Mouse (Mus musculus) neutrophil, adult 5-6 weeks (primary cell): ENCODE measurements around the gene Mroh7. TPM values are rescaled to one million over a fixed set of nuclear protein-coding genes. Genes with fewer than 3 reads are reported as not detected.

Source experiments
- ATAC-seq: fragments of 151-379, 151-347 bp; 2 replicates; pipeline ENCODE4 v1.8.0; 2017; ENCODE audit warnings: mild to moderate bottlenecking, moderate TSS enrichment; ENCODE audit not compliant: insufficient number of reproducible peaks, poor library complexity, low FRiP score, severe bottlenecking; ENCODE audit errors: extremely low read depth
- total RNA-seq: library from RNA; stranded (forward); fragments of 200-1000 nt; gene quantifications from 2 replicates; pipeline ENCODE4 v1.2.3, GENCODE M21; 2017

Gene Mroh7
- total RNA-seq, 1 experiment from 2014 or later, result not detected

- ATAC-seq, result no peak
Observed at GRCm38 (mm10) chr4:106647137-106647536, 83.6 kb downstream of the Mroh7 start.

- no peak for ATAC-seq
Observed at GRCm38 (mm10) chr4:106645797-106646196, 84.9 kb downstream of the Mroh7 start.

DNA sequence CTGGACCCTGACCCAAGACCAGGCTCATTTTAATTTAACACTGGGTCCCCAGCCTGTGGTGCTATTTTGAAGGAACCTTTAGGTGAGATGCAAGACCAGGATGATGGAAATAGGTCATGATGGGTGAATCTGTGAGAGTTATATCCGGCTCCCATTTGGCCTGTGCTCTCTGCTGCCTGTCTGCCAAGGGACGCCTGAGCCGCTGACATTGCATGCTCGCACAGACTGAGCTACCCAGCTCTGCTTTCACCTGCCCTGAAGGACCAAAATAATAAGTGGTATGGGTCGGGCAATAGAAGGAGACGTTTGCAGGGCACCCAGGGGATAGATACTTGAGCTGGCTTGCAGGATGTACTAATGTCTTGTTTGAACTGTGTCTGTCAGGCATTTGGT lies 86.5 kb downstream of the Mroh7 start:
- ATAC-seq, result no peak

DNA sequence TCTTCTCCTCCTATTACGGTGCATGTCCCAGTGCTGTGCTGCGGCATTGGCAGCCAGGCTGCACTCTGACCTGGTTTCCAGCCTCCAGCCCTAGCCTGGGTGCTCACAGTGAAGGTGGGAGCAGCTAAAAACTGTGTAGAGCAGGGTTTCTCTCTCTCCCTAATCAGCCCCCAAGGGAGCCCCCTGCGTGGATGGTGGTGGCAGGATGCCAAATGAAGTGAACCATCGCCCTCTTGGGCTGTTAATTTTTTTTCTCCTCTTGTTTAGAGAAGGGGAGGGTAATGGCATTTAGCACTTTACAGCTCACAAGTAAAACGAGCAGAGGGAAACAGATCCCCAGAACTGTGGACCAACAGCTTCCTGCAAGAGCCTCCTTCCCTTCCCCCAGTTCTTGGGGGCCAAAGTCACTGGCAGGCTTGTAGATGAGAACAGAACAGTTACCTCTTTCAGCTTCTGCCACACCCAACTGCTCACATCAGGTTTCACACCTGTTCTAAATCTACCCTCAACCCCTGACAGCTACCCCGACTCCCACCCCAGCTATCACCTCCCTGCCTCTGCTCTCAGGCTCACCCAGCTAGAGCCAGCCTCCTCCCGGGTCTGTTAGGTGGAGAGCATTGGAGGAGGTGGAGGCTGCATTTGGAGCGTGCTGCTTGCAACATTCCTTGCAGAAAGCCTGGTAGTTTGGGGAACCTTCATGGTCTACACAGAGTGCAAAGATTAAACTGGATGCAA lies 87.1 kb downstream of the Mroh7 start:
- no peak for ATAC-seq

- no peak for ATAC-seq
Observed at GRCm38 (mm10) chr4:106634086-106634479, 96.6 kb downstream of the Mroh7 start.

DNA sequence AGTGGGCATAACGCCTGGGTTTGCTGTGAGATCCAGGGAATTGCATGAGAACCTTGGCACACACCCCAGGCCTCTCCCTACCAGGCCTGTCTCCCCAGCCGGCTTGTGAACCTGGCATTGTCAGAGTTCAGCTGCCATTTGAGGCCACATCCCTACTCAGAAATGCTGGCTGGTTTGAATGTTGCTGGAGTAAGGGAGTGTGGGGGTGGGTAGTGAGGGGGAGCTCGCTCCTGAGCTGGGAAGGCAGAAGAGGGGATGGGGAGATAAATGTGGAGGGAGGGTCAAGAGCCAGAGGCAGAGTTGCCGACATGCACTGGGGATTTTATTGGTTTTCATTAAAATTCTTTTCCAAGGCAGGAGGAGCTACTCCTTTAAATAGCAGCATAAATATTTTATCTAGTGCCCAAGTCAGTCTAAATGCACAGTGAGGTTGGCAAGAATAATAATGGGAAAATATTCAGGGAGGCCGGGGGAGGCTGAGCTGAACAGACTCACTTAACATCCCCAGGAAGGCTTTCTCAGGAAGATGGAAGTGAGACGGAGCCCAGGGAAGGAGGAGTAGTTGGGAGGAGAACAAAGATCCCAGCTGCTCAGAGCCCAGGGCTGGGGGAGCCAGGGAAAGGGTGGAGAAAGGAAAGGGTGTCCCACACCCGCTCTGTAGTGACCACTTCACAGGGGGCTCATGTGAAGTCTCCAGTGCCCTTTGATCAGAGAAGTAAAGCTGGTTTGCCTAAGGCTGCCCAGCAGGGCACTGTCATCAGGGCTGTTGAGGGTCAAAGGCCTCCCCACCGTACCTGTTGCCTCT lies 97.2 kb downstream of the Mroh7 start:
- ATAC-seq, result no peak

DNA sequence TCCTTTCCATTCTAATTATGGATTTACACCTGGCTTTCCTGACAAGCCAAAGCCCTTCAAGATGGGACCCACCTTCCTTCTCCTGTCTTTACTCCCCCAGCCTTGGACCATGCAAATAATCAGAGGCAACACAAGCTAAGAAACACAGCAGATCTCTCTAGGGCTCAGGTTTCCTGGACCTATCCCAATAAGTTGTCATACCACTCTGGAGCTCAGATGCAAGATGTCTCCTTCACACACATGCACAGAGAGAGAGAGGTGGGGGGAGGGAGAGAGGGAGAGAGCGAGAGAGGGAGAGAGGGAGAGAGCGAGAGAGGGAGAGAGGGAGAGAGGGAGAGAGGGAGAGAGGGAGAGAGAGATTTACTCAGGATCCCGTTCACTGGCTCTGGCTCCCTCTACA lies 98.4 kb downstream of the Mroh7 start:
- no peak for ATAC-seq

Other genes starting within 250 kb of the Mroh7 start
- not detected in 2 replicates for gene Bsnd, start 238.6 kb downstream of the Mroh7 start, total RNA-seq
- gene Dhcr24, start 169.9 kb downstream of the Mroh7 start, total RNA-seq, result 2.5 and 3.6 TPM in 2 replicates
- not detected in 2 replicates for gene Lexm, start 113.7 kb downstream of the Mroh7 start, total RNA-seq
- gene Ttc22, start 108.5 kb downstream of the Mroh7 start, total RNA-seq, result not detected in 2 replicates
- gene Pars2, start 79.9 kb downstream of the Mroh7 start, total RNA-seq, result 3.6 and 5.9 TPM in 2 replicates
- 29.7 and 36.6 TPM in 2 replicates for gene Ttc4, start 52.0 kb downstream of the Mroh7 start, total RNA-seq
- not detected in 2 replicates for gene Fam151a, start 3.0 kb upstream of the Mroh7 start, total RNA-seq
- gene Acot11, start 74.1 kb upstream of the Mroh7 start, total RNA-seq, result 2.4 and 2.5 TPM in 2 replicates
- gene Ssbp3, start 179.8 kb upstream of the Mroh7 start, total RNA-seq, result 16.4 and 23.5 TPM in 2 replicates